Mouse (Mus musculus) cerebellum, adult 11 months (tissue): ENCODE measurements around the gene Whrn.

Source experiments
- DNase-seq: peaks from one replicate; pipeline ENCODE4 v3.0.0; 2022

The Whrn gene

GRCm38 (mm10) chr4:63404205-63404604, 91.6 kb downstream of the Whrn start:
- DNase-seq = no peak

- DNase-seq = peak; percentile 14
These were observed 92.5 kb downstream of the Whrn start, which contains the start of gene Akna for GRCm38 (mm10) chr4:63403040-63403959. Gene Akna (minus strand): TSS chr4:63403354.

- DNase-seq = no peak
These were observed 93.2 kb downstream of the Whrn start for GRCm38 (mm10) chr4:63402558-63402957.

- no peak for DNase-seq
These were observed 93.7 kb downstream of the Whrn start for GRCm38 (mm10) chr4:63402056-63402455.

GRCm38 (mm10) chr4:63401620-63402019, 94.2 kb downstream of the Whrn start:
- no peak for DNase-seq

- DNase-seq = no peak
These were observed 95.1 kb downstream of the Whrn start for GRCm38 (mm10) chr4:63400541-63401306.

GRCm38 (mm10) chr4:63399691-63400270, 96.0 kb downstream of the Whrn start:
- no peak for DNase-seq

- no peak for DNase-seq
These were observed 96.8 kb downstream of the Whrn start for GRCm38 (mm10) chr4:63398854-63399609.

GRCm38 (mm10) chr4:63397981-63398537, 97.7 kb downstream of the Whrn start:
- DNase-seq = no peak

- DNase-seq = no peak
These were observed 104.5 kb downstream of the Whrn start for GRCm38 (mm10) chr4:63391322-63391721.

- no peak for DNase-seq
These were observed 105.8 kb downstream of the Whrn start for GRCm38 (mm10) chr4:63389887-63390528.

GRCm38 (mm10) chr4:63389121-63389886, 106.5 kb downstream of the Whrn start:
- no peak for DNase-seq

- no peak for DNase-seq
These were observed 107.8 kb downstream of the Whrn start for GRCm38 (mm10) chr4:63388029-63388428.

- no peak for DNase-seq
These were observed 110.0 kb downstream of the Whrn start for GRCm38 (mm10) chr4:63385784-63386183.

- DNase-seq = no peak
These were observed 110.5 kb downstream of the Whrn start for GRCm38 (mm10) chr4:63385253-63385652.

- DNase-seq = no peak
These were observed 111.5 kb downstream of the Whrn start for GRCm38 (mm10) chr4:63384262-63384661.

GRCm38 (mm10) chr4:63383474-63383873, 112.3 kb downstream of the Whrn start:
- DNase-seq = no peak

- no peak for DNase-seq
These were observed 113.0 kb downstream of the Whrn start for GRCm38 (mm10) chr4:63382676-63383369.

- no peak for DNase-seq
These were observed 118.3 kb downstream of the Whrn start for GRCm38 (mm10) chr4:63377483-63377882.

- no peak for DNase-seq
These were observed 120.4 kb downstream of the Whrn start for GRCm38 (mm10) chr4:63375367-63375766.
